Mouse (Mus musculus) brain, embryonic 14.5 days (tissue): ENCODE measurements around the gene Zfhx3.

ENCODE experiments used
- CTCF ChIP-seq: fragments of 200-500 bp; IDR thresholded peaks from 2 replicates; pipeline ENCODE4 v1.5.1; 2012; ENCODE audit warnings: inconsistent platforms, mild to moderate bottlenecking, moderate library complexity, borderline replicate concordance; ENCODE audit not compliant: insufficient read depth, insufficient read length; ENCODE audit errors: extremely low read depth
- POLR2A ChIP-seq: fragments of 200-500 bp; IDR thresholded peaks from 2 replicates; pipeline ENCODE4 v1.6.1; 2012; ENCODE audit warnings: mild to moderate bottlenecking, inconsistent platforms, borderline replicate concordance; ENCODE audit not compliant: poor library complexity, insufficient read depth, insufficient read length, severe bottlenecking; ENCODE audit errors: extremely low read depth

DNA sequence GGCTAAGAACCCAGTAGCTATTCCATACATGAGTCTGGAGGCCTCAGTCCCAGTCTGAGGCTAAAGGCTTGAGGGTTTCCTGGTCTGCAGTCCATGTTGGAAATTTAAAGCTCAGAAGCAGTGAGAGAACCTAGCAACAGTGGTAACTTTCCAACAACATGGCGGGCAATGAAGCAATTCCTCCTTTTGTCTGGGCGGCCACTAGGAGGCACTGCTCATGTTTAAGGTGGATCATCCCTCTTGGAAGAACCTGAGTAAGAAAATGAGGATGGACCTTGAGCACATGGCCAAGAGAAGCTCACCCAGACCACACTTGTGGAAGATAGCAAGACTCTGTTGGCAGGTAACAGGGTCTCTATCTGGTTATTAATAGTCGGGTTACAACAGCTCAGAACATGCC, 527.8 kb downstream of the Zfhx3 start:
- TF ChIP-seq POLR2A (no peak), CTCF (0 out of 2 replicates have a peak, but pooled peaks have one; percentile 7)
